11 mouse cellular contexts compared by ENCODE assay signal in the genomic region with DNA sequence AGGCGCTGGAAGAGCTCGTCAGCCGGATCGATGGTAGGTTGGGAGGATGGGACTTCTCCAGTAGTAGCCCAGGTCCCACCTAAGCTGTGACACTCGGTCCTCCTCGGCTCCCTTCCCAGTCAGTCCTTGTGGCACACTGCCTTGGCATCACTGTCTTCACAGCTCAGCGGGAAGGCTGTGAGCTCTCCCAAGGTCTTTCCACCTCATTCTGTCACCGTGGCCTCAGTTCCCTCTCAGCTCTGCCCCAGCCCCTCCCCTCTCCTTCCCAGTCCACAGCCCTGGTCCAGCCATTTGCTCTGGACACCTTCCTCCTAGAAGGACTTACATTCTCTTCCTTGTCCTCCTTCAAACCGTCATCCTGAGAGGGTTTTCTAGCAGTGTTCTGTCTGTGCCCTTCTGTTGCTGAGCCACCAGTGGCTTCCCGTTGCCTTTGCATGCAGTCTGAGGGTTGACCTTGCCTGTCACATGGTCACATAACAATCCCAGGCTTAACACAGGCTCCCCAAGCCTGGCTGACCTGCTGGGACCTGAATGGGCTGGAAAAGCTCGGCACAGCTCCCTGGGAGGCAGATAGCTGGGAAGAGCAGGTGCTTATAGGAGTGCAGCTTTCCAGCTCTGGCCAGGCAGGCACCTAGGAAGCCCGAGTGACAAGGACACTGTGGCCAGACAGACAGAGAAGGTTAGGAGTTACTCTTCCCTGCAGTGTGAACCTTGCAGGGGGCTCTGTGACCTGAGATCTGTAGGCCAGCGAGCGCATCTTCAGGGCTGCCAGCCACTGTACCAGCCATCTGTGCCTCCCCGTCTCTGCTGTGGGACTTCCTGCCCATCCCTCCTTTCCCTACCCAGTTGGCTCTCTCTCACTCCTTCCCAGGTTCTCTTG. TPM values are rescaled to one million over a fixed set of nuclear protein-coding genes. Genes with fewer than 3 reads are reported as not detected.
DNase-seq lines count a peak whose midpoint lies in the region; ATAC-seq lines count a peak whose summit lies in the region.
"Had no signal": no experiment of that assay in that cellular context is flagged by ENCODE, and none has a peak within 500 bp of the region (broad histone marks: within the 10 kb centered on the region; RNA-seq: fewer than 3 reads in every experiment).

No protein-coding gene starts in this region.

- H3K27me3 ChIP-seq in forebrain, embryonic 10.5 days (ENCODE audit: poor library complexity, severe bottlenecking), result no peaks in the 10 kb centered on the region
- no peaks in the 10 kb centered on the region for H3K27me3 ChIP-seq in forebrain, embryonic 12.5 days
- no peaks in the 10 kb centered on the region for H3K27me3 ChIP-seq in kidney, embryonic 14.5 days (ENCODE audit: control insufficient read depth, insufficient read depth, low read length)
- no peaks in the 10 kb centered on the region for H3K27me3 ChIP-seq in embryonic facial prominence, embryonic 13.5 days

- H3K9ac ChIP-seq in forebrain, embryonic 12.5 days, result no peak overlapping the region
- no peak overlapping the region for H3K9ac ChIP-seq in kidney, embryonic 14.5 days (ENCODE audit: low read depth, low read length)
- H3K9ac ChIP-seq in embryonic facial prominence, embryonic 13.5 days, result 0 out of 2 replicates have a peak overlapping the region, but pooled peaks have one; percentile 27

- peaks cover 22% of the 10 kb centered on the region for H3K4me1 ChIP-seq in forebrain, embryonic 10.5 days
- H3K4me1 ChIP-seq in forebrain, embryonic 12.5 days, result peaks cover 17% of the 10 kb centered on the region; the same call in 1 of the 2 replicates
- H3K4me1 ChIP-seq in kidney, embryonic 14.5 days (ENCODE audit: control insufficient read depth, insufficient read depth, low read length), result no peaks in the 10 kb centered on the region
- H3K4me1 ChIP-seq in embryonic facial prominence, embryonic 13.5 days, result no peaks in the 10 kb centered on the region

- ATAC-seq in forebrain, embryonic 12.5 days (ENCODE audit: low FRiP score), result no peak
- no peak for ATAC-seq in kidney, embryonic 14.5 days (ENCODE audit: low FRiP score, low TSS enrichment)
- no peak for ATAC-seq in embryonic facial prominence, embryonic 13.5 days (ENCODE audit: insufficient number of reproducible peaks, insufficient read depth, low FRiP score, low TSS enrichment, low read depth)

- intact Hi-C loops in left cerebral cortex, postnatal 25 days (cut with DNase I), result no loop called here

- 89% methylated on average over 15 of the region's 15 CpGs for WGBS in forebrain, embryonic 10.5 days
- WGBS in forebrain, embryonic 12.5 days, result 83% methylated on average over 15 of the region's 15 CpGs
- 79% methylated on average over 15 of the region's 15 CpGs for WGBS in kidney, embryonic 14.5 days
- 89% methylated on average over 15 of the region's 15 CpGs for WGBS in embryonic facial prominence, embryonic 13.5 days

- DNase-seq in forebrain, embryonic 10.5 days (ENCODE audit: extremely low spot score, low spot score), result no peak
- DNase-seq in kidney, postnatal 10 days, result peak; percentile 25
- DNase-seq in adrenal gland, postnatal 25 days, result peak; percentile 34
- DNase-seq in adipocyte (ENCODE audit: low spot score), result no peak
- no peak for DNase-seq in left cerebral cortex, postnatal 25 days (ENCODE audit: low spot score in 2 of 2)
- DNase-seq: lung, adult 18-20 months had no signal

- no peak overlapping the region for H3K4me2 ChIP-seq in forebrain, embryonic 12.5 days
- H3K4me2 ChIP-seq in kidney, embryonic 14.5 days (replicated peaks; ENCODE audit: low read depth, low read length), result no peak overlapping the region
- no peak overlapping the region for H3K4me2 ChIP-seq in embryonic facial prominence, embryonic 13.5 days

- H3K4me3 ChIP-seq in forebrain, embryonic 10.5 days, result no peak overlapping the region
- H3K4me3 ChIP-seq in forebrain, embryonic 12.5 days (replicated peaks), result no peak overlapping the region
- no peak overlapping the region for H3K4me3 ChIP-seq in kidney, embryonic 14.5 days (ENCODE audit: low read length)
- H3K4me3 ChIP-seq in embryonic facial prominence, embryonic 13.5 days, result no peak overlapping the region
- H3K4me3 ChIP-seq: left cerebral cortex, adult 2 months had no signal

- H3K27ac ChIP-seq in forebrain, embryonic 10.5 days, result peak overlapping the region; percentile 61
- no peak overlapping the region; the same call in 1 of the 2 replicates for H3K27ac ChIP-seq in forebrain, embryonic 12.5 days
- no peak overlapping the region for H3K27ac ChIP-seq in kidney, embryonic 14.5 days (ENCODE audit: low read depth, low read length)
- H3K27ac ChIP-seq in embryonic facial prominence, embryonic 13.5 days, result no peak overlapping the region
- H3K27ac ChIP-seq: left cerebral cortex, adult 2 months had no signal

- no peaks in the 10 kb centered on the region for H3K9me3 ChIP-seq in forebrain, embryonic 10.5 days
- no peaks in the 10 kb centered on the region for H3K9me3 ChIP-seq in forebrain, embryonic 12.5 days
- no peaks in the 10 kb centered on the region for H3K9me3 ChIP-seq in kidney, embryonic 14.5 days (ENCODE audit: control insufficient read depth, low read length)
- no peaks in the 10 kb centered on the region for H3K9me3 ChIP-seq in embryonic facial prominence, embryonic 13.5 days

- peaks cover 76% of the 10 kb centered on the region for H3K36me3 ChIP-seq in forebrain, embryonic 10.5 days (replicated peaks)
- peaks cover 46% of the 10 kb centered on the region for H3K36me3 ChIP-seq in forebrain, embryonic 12.5 days (replicated peaks)
- H3K36me3 ChIP-seq in kidney, embryonic 14.5 days (ENCODE audit: control insufficient read depth, insufficient read depth, low read length), result peaks cover 28% of the 10 kb centered on the region
- H3K36me3 ChIP-seq in embryonic facial prominence, embryonic 13.5 days, result peaks cover 75% of the 10 kb centered on the region

RNA-seq across cellular contexts. Expression of a gene that starts 18.5 kb away (rescaled TPM):
- polyA plus RNA-seq in forebrain, embryonic 10.5 days (2016; fragmentation: Nextera tagmentation; extraction: Ambion mirVana), result 120 and 124 TPM in 2 replicates
- polyA plus RNA-seq in forebrain, embryonic 12.5 days (2016; fragmentation: Nextera tagmentation; extraction: Ambion mirVana), result 113 and 117 TPM in 2 replicates
- polyA plus RNA-seq in kidney, embryonic 14.5 days (2014; fragmentation: Nextera tagmentation; extraction: Ambion mirVana), result 74.6 and 87.2 TPM in 2 replicates
- total RNA-seq in adrenal gland, postnatal 25 days (2021), result 54.1 and 57.0 TPM in 2 replicates
- polyA plus RNA-seq in embryonic facial prominence, embryonic 13.5 days (2015; fragmentation: Nextera tagmentation; extraction: Ambion mirVana), result 94.6 and 107 TPM in 2 replicates
- 10 to 100 TPM; 59.1 to 70.2 TPM for total RNA-seq in left cerebral cortex, postnatal 25 days (2021)

RNA-seq across cellular contexts. Expression of a gene that starts 18.5 kb away (rescaled TPM):
- polyA plus RNA-seq in forebrain, embryonic 10.5 days (2016; fragmentation: Nextera tagmentation; extraction: Ambion mirVana), result 3.6 and 3.9 TPM in 2 replicates
- polyA plus RNA-seq in forebrain, embryonic 12.5 days (2016; fragmentation: Nextera tagmentation; extraction: Ambion mirVana), result 4.1 and 4.6 TPM in 2 replicates
- 2.2 and 2.3 TPM in 2 replicates for polyA plus RNA-seq in kidney, embryonic 14.5 days (2014; fragmentation: Nextera tagmentation; extraction: Ambion mirVana)
- total RNA-seq in adrenal gland, postnatal 25 days (2021), result 4.5 and 5.0 TPM in 2 replicates
- 3.0 and 3.6 TPM in 2 replicates for polyA plus RNA-seq in embryonic facial prominence, embryonic 13.5 days (2015; fragmentation: Nextera tagmentation; extraction: Ambion mirVana)
- 1 to 10 TPM; 4.3 TPM for total RNA-seq in left cerebral cortex, postnatal 25 days (2021)

RNA-seq across cellular contexts. Expression of a gene that starts 43.9 kb away (rescaled TPM):
- 1.0 and 1.2 TPM in 2 replicates for polyA plus RNA-seq in forebrain, embryonic 10.5 days (2016; fragmentation: Nextera tagmentation; extraction: Ambion mirVana)
- polyA plus RNA-seq in forebrain, embryonic 12.5 days (2016; fragmentation: Nextera tagmentation; extraction: Ambion mirVana), result 1.2 and 1.5 TPM in 2 replicates
- 0.42 and 0.76 TPM in 2 replicates for polyA plus RNA-seq in kidney, embryonic 14.5 days (2014; fragmentation: Nextera tagmentation; extraction: Ambion mirVana)
- 0.36 TPM in 1 of 2 replicates, not detected in the other for total RNA-seq in adrenal gland, postnatal 25 days (2021)
- 1.8 and 2.3 TPM in 2 replicates for polyA plus RNA-seq in embryonic facial prominence, embryonic 13.5 days (2015; fragmentation: Nextera tagmentation; extraction: Ambion mirVana)
- not detected for total RNA-seq in left cerebral cortex, postnatal 25 days (2021)
- total RNA-seq: left cerebral cortex, adult 2 months had no signal

RNA-seq across cellular contexts. Expression of a gene that starts 46.5 kb away (rescaled TPM):
- polyA plus RNA-seq in forebrain, embryonic 10.5 days (2016; fragmentation: Nextera tagmentation; extraction: Ambion mirVana), result 18.3 and 19.3 TPM in 2 replicates
- polyA plus RNA-seq in forebrain, embryonic 12.5 days (2016; fragmentation: Nextera tagmentation; extraction: Ambion mirVana), result 24.3 and 27.0 TPM in 2 replicates
- 11.5 and 18.5 TPM in 2 replicates for polyA plus RNA-seq in kidney, embryonic 14.5 days (2014; fragmentation: Nextera tagmentation; extraction: Ambion mirVana)
- total RNA-seq in adrenal gland, postnatal 25 days (2021), result 28.4 and 30.7 TPM in 2 replicates
- polyA plus RNA-seq in embryonic facial prominence, embryonic 13.5 days (2015; fragmentation: Nextera tagmentation; extraction: Ambion mirVana), result 14.8 and 16.4 TPM in 2 replicates
- total RNA-seq in left cerebral cortex, postnatal 25 days (2021), result 10 to 100 TPM; 42.3 to 43.2 TPM

RNA-seq across cellular contexts. Expression of a gene that starts 46.7 kb away (rescaled TPM):
- polyA plus RNA-seq in forebrain, embryonic 10.5 days (2016; fragmentation: Nextera tagmentation; extraction: Ambion mirVana), result not detected in 2 replicates
- polyA plus RNA-seq in forebrain, embryonic 12.5 days (2016; fragmentation: Nextera tagmentation; extraction: Ambion mirVana), result not detected in 2 replicates
- not detected in 2 replicates for polyA plus RNA-seq in kidney, embryonic 14.5 days (2014; fragmentation: Nextera tagmentation; extraction: Ambion mirVana)
- total RNA-seq in adrenal gland, postnatal 25 days (2021), result not detected in 2 replicates
- polyA plus RNA-seq in embryonic facial prominence, embryonic 13.5 days (2015; fragmentation: Nextera tagmentation; extraction: Ambion mirVana), result not detected in 2 replicates
- not detected for total RNA-seq in left cerebral cortex, postnatal 25 days (2021)
- total RNA-seq: left cerebral cortex, adult 2 months had no signal
- polyA plus RNA-seq: stomach, embryonic 16.5 days had no signal

Comparison
In these comparisons a context has a peak if more than half of its experiments do, and no peak if none do; other contexts are left out.
1. DNase-seq: peak in kidney, postnatal 10 days (single experiment) and adrenal gland, postnatal 25 days (single experiment); none in forebrain, embryonic 10.5 days (single experiment), adipocyte (single experiment) and left cerebral cortex, postnatal 25 days (0 of 2).